Mouse (Mus musculus): Measurements from ENCODE around the gene Ccdc51.
A peak's percentile ranks its signal among the peaks of the same experiment; 100 is the strongest.

Gene Ccdc51

GRCm38 (mm10) chr9:109056916-109057315 lies 25.4 kb upstream of the Ccdc51 start:
- DNase-seq (ENCODE audit: inconsistent age in 2 of 2, low spot score in 1 of 2) = peak; percentile 18 to 38

GRCm38 (mm10) chr9:109057543-109057942 lies 24.8 kb upstream of the Ccdc51 start:
- peak in 1 of 2 experiments; percentile 47 for DNase-seq (ENCODE audit: inconsistent age in 2 of 2, low spot score in 1 of 2)

GRCm38 (mm10) chr9:109058006-109058765 lies 24.1 kb upstream of the Ccdc51 start:
- peak; percentile 49 to 51 for DNase-seq (ENCODE audit: inconsistent age in 2 of 2, low spot score in 1 of 2)

GRCm38 (mm10) chr9:109059136-109059903 lies 23.0 kb upstream of the Ccdc51 start, which contains the start of gene Trex1:
Gene Trex1 (minus strand): TSS chr9:109059734.
- peak; percentile 95 to 97 for DNase-seq (ENCODE audit: inconsistent age in 2 of 2, low spot score in 1 of 2)

GRCm38 (mm10) chr9:109060184-109060897 lies 22.0 kb upstream of the Ccdc51 start:
- DNase-seq (ENCODE audit: inconsistent age in 2 of 2, low spot score in 1 of 2) = peak in 1 of 2 experiments; percentile 42

GRCm38 (mm10) chr9:109060898-109061295 lies 21.4 kb upstream of the Ccdc51 start:
- peak in 1 of 2 experiments; percentile 12 for DNase-seq (ENCODE audit: inconsistent age in 2 of 2, low spot score in 1 of 2)

GRCm38 (mm10) chr9:109068095-109068735 lies 14.1 kb upstream of the Ccdc51 start:
- DNase-seq (ENCODE audit: inconsistent age in 2 of 2, low spot score in 1 of 2) = no peak

- peak; percentile 93 to 97 for DNase-seq (ENCODE audit: inconsistent age in 2 of 2, low spot score in 1 of 2)
Observed at GRCm38 (mm10) chr9:109073661-109074573, 8.4 kb upstream of the Ccdc51 start, which contains the start of gene Atrip. Gene Atrip (minus strand): TSS chr9:109074124.

GRCm38 (mm10) chr9:109080516-109080915 lies 1.8 kb upstream of the Ccdc51 start:
- peak in 1 of 2 experiments; percentile 46 for DNase-seq (ENCODE audit: inconsistent age in 2 of 2, low spot score in 1 of 2)

- no peak for DNase-seq (ENCODE audit: inconsistent age in 2 of 2, low spot score in 1 of 2)
Observed at GRCm38 (mm10) chr9:109081749-109082123, 557 bp upstream of the Ccdc51 start.

- DNase-seq (ENCODE audit: inconsistent age in 2 of 2, low spot score in 1 of 2) = peak in 1 of 2 experiments; percentile 52
Observed at GRCm38 (mm10) chr9:109084922-109085321, 2.6 kb downstream of the Ccdc51 start.

- peak in 1 of 2 experiments; percentile 84 for DNase-seq (ENCODE audit: inconsistent age in 2 of 2, low spot score in 1 of 2)
Observed at GRCm38 (mm10) chr9:109087987-109088386, 5.7 kb downstream of the Ccdc51 start.

- DNase-seq (ENCODE audit: inconsistent age in 2 of 2, low spot score in 1 of 2) = peak in 1 of 2 experiments; percentile 24
Observed at GRCm38 (mm10) chr9:109090446-109090845, 8.2 kb downstream of the Ccdc51 start.

- DNase-seq (ENCODE audit: inconsistent age in 2 of 2, low spot score in 1 of 2) = peak in 1 of 2 experiments; percentile 26
Observed at GRCm38 (mm10) chr9:109091802-109092201, 9.5 kb downstream of the Ccdc51 start.

- DNase-seq (ENCODE audit: inconsistent age in 2 of 2, low spot score in 1 of 2) = no peak
Observed at GRCm38 (mm10) chr9:109092799-109093198, 10.5 kb downstream of the Ccdc51 start.

GRCm38 (mm10) chr9:109093786-109094552 lies 11.7 kb downstream of the Ccdc51 start:
- peak; percentile 64 to 86 for DNase-seq (ENCODE audit: inconsistent age in 2 of 2, low spot score in 1 of 2)

- DNase-seq (ENCODE audit: inconsistent age in 2 of 2, low spot score in 1 of 2) = no peak
Observed at GRCm38 (mm10) chr9:109094553-109095136, 12.4 kb downstream of the Ccdc51 start.
